Comparison of ENCODE assay signal across 12 mouse cellular contexts in the genomic region with DNA sequence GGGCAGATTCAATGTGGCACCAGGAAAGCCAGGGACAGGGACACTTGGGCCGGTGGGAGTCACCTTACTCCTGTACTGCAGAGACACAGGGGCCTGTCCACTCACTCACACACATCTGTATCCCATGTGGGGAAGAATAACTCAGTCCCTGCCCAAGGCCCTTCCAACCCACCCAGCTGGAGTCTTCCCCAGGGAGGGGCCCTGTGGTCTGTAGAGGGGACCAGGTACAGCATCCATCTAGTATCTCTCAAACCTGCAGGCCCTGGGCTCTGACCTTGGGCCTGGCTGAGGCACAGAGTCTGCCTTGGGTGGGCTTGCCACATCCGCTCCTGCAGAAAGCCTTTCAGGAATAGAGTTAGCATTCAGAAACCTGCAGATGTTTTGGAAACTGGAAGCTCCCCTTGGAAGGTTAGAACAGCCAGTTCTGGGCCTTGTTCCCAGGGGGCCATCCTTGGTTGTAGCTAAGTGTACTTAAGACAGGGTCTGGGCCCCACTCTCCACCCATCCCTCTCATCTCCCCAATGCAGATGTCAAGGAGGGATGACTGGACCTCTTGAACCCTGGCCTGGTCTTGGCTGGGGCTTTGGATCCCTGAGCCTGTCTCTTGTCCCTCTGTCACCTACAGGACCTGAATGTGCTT.
DNase-seq lines count a peak whose midpoint lies in the region; ATAC-seq lines count a peak whose summit lies in the region.
"Had no signal": no experiment of that assay in that cellular context is flagged by ENCODE, and none has a peak within 500 bp of the region (broad histone marks: within the 10 kb centered on the region; RNA-seq: fewer than 3 reads in every experiment).

No protein-coding gene starts in this region.

- no peaks in the 10 kb centered on the region for H3K9me3 ChIP-seq in liver, embryonic 12.5 days (replicated peaks)
- H3K9me3 ChIP-seq: limb, embryonic 13.5 days; midbrain, embryonic 12.5 days had no signal

- H3K4me3 ChIP-seq in liver, embryonic 12.5 days = no peak overlapping the region
- H3K4me3 ChIP-seq: limb, embryonic 13.5 days; midbrain, embryonic 12.5 days had no signal

- DNase-seq in adrenal gland, adult 2 months = peak; percentile 42
- DNase-seq in adrenal gland, postnatal 36 days = no peak
- DNase-seq in liver (no peak), MN1 (ENCODE audit: low spot score) (no peak)
- peak; percentile 72 for DNase-seq in gastrocnemius, postnatal 25 days
- DNase-seq in skeletal muscle tissue, adult 2 months (ENCODE audit: low read depth, low spot score) = peak; percentile 76
- no peak for DNase-seq in layer of hippocampus, adult 9-10 months (ENCODE audit: low spot score)
- DNase-seq: cerebellum, adult 11 months had no signal

- no peak for ATAC-seq in liver, embryonic 12.5 days
- ATAC-seq: hindbrain, postnatal 0 days had no signal

- 60% methylated on average over 2 of the region's 2 CpGs for WGBS in liver, embryonic 12.5 days (ENCODE audit: insufficient replicate concordance)

- no peaks in the 10 kb centered on the region for H3K36me3 ChIP-seq in liver, embryonic 12.5 days
- H3K36me3 ChIP-seq: limb, embryonic 13.5 days; midbrain, embryonic 12.5 days had no signal

- no peak overlapping the region for H3K4me2 ChIP-seq in liver, embryonic 12.5 days
- H3K4me2 ChIP-seq: limb, embryonic 13.5 days; midbrain, embryonic 12.5 days had no signal

- H3K4me1 ChIP-seq in liver, embryonic 12.5 days = peaks cover 44% of the 10 kb centered on the region

- no peak overlapping the region for H3K27ac ChIP-seq in liver, embryonic 12.5 days
- H3K27ac ChIP-seq: hindbrain, postnatal 0 days; limb, embryonic 13.5 days; midbrain, embryonic 12.5 days had no signal

- peaks cover 8% of the 10 kb centered on the region; the same call in 1 of the 2 replicates for H3K27me3 ChIP-seq in liver, embryonic 12.5 days (replicated peaks)
- H3K27me3 ChIP-seq: limb, embryonic 13.5 days had no signal

- H3K9ac ChIP-seq in liver, embryonic 12.5 days = peak overlapping the region; percentile 29; the same call in 1 of the 2 replicates
- H3K9ac ChIP-seq: limb, embryonic 13.5 days; midbrain, embryonic 12.5 days had no signal

Comparison
In these comparisons a context has a peak if more than half of its experiments do, and no peak if none do; other contexts are left out.
1. DNase-seq: peak in adrenal gland, adult 2 months (single experiment), gastrocnemius, postnatal 25 days (single experiment) and skeletal muscle tissue, adult 2 months (single experiment); none in adrenal gland, postnatal 36 days (0 of 2), liver (single experiment), layer of hippocampus, adult 9-10 months (single experiment) and MN1 (single experiment).